Mouse (Mus musculus): ENCODE results near the gene Lman2l.

Gene Lman2l

DNA sequence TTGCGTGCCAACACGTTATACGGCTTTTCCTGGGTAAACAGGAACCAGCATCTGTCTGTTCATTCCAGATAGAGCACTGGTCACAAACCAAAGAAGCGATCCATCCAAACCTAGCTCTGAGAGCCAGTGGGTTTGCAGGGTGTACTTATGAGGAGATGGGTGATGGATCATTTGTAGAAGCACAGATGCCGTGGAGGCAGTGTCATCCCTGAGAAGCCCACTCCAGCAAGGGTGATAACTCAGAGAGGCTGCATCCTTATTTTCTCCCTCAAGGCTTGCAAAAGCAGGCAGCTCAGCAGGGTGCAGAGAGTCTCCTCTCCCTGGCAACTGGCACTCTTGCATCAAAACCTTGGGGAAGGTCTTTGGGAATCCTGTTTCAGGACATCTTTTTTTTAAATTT lies 13.1 kb upstream of the Lman2l start:
- DNase-seq (ENCODE audit: low spot score in 2 of 2) = no peak

GRCm38 (mm10) chr1:36457388-36458014 lies 12.4 kb upstream of the Lman2l start:
- no peak for DNase-seq (ENCODE audit: low spot score in 2 of 2)

DNA sequence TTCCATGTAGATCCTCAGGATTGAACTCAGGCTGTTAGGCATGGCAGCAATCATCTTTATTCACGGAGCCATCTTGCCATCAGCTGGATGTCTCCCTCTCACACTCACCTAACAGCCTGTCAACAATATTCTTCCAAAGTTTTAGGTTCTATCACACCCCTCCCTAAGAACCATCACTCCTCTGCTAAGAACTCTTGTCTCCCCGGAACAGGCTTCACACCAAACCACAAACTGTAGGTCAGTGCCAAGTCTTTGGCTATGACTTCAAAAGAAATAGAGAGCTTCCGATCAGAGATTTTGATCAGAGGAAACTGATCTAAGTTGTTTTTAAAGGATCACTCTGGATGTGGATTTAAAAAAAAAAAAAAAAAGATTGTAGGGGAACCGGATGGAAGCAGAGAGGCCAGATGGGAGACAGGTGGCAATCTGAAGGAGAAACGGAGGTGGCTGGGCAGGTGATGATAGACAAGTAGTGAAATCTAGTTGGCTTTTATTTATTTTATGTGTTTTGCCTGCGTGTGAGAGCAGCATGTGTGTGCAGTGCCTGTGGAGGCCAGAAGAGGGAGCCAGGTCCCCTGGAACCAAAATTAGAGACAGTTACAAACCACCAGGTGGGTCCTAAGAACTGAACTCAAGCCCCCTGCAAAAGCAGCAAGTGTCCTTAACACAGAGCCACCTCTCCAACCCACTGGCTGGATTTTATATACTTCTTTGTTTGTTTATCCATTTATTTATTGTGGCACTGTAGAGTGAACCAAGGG lies 9.2 kb upstream of the Lman2l start:
- DNase-seq (ENCODE audit: low spot score in 2 of 2) = no peak

DNA sequence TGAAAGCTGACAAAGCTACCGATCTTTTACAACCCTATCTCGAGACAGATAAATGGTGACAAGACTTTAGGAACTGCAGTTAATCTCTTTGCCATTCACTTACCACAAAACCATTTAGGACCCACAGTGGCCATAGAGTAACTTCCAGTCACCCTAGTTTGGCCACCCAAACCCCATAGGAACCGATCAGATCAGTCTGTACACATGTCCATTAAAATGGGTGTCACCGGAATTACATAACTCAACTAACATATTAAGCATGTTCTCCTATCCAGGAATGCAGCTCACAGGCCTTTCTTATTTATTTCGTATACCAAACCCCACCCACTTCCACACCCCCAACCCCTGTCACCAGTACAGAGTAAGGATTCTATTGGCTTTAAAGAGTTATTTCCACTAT lies 1.8 kb upstream of the Lman2l start:
- DNase-seq (ENCODE audit: low spot score in 2 of 2) = no peak

GRCm38 (mm10) chr1:36446106-36446824 lies 1.2 kb upstream of the Lman2l start:
- no peak for DNase-seq (ENCODE audit: low spot score in 2 of 2)

GRCm38 (mm10) chr1:36445508-36445907 lies 437 bp upstream of the Lman2l start:
- DNase-seq (ENCODE audit: low spot score in 2 of 2) = no peak

DNA sequence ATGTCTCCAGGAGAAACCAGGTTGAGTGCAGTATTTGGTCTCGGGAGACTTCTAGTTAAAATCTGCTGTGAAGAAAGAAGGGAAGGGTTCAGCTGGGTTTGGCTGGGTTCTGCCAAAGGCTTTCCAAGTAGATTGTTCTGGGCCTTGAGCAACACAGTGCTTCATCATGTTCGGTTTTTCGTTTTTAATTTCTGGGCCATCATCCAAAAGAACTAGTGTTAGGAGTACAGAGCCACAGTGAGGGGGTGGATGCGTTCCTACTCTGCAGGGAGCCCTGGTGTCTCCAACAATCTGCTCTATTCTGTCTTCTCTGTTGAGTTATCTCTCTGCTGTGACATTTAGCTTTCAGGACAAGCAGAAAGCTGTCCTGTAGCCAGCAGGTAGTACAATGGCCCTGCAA lies 4.0 kb downstream of the Lman2l start:
- DNase-seq (ENCODE audit: low spot score in 2 of 2) = peak in 1 of 2 experiments; percentile 22

DNA sequence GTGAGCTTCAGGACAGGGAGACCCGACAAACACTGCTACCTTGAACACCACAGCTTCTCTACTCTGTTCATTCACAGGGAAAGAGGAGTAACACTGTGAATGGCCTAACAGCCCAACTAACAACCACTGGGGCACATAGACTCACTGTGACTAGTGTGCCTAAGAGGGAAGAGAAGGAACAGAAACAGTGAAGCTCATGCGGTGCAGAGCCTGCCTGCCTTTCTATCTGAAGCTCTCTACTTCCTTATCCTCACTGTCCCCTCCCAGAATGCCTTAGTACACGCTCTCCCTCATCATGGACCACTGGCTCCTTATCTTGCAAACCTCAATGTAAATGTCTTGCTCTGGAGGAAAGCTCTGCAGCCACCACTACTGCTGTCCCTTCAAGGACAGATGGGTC lies 7.8 kb downstream of the Lman2l start:
- DNase-seq (ENCODE audit: low spot score in 2 of 2) = no peak

DNA sequence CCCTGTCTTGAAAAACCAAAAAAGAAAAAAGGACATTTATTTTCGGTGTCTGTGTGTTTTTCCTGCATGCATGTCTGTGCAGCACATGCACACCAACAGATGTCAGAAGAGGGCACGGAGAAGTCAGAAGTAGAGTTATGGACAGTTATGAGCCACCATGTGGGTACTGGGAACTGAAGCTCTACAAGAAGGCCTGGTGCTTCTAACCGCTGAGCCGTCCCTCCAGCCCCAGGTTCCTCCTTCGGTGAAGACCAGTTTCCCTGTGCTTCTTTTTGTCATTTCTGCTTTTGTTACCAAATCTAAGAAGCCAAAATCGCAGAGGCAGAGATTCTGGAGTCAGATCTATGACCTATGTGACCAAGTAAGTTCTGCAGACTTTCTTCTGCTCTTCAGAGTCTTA lies 8.6 kb downstream of the Lman2l start:
- no peak for DNase-seq (ENCODE audit: low spot score in 2 of 2)

DNA sequence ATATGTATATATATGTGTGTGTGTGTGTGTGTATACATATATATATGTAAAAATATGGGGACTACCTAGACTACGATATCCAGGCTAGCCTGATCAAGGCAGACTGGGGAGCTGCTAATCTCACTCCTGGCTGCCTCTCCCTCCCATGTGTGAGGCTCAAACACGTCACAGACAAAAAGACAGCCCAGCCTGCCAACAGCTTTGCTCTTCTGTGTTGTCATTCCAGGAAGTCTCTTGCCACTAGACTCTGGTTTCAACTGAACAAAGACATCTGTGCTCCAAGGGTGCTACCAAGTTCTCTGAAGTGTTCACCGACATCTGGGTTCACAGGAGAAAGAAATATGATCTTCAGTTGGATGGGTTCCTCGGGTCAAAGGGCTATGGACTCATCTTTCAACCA lies 10.0 kb downstream of the Lman2l start:
- no peak for DNase-seq (ENCODE audit: low spot score in 2 of 2)

- no peak for DNase-seq (ENCODE audit: low spot score in 2 of 2)
Measured at GRCm38 (mm10) chr1:36433616-36434015, 11.5 kb downstream of the Lman2l start.

DNA sequence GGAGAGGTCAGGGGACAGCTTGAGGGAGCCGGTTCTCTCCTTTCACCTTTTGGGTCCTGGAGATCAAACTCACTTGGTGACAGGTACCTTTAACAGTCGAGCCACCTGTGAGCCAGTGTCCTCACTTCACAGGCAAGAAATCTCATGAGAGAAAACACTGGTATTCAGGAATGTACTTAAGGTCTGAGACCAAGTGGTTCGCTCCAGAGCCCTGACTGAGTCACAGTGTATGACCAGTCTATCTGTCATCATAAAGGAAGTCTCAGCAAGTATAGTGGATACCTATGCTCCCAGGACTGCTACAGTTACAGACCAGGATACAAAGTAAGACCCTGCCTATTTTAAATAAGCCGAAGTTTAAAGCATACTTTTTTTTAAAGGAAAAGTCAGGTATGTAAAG lies 12.1 kb downstream of the Lman2l start:
- no peak for DNase-seq (ENCODE audit: low spot score in 2 of 2)

DNA sequence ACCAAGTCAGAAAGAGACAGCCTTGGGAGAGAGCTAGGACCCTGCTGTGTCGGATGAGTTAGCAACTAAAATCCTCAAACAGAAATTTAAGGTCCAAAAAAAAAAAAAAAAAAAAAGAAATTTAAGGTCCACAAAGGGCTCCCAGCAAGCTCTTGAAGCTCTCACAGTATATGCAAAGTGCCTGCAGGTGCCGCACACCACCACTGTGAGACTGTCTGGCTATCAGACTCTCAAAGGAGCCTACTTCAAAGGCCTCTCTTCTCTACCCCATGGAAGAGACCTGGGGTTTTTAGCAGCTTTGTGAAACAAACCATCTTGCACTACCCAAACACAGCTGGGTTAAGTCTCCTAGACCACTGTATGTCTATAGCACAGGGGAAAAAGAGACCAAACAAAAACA lies 15.6 kb downstream of the Lman2l start:
- no peak for DNase-seq (ENCODE audit: low spot score in 2 of 2)

- no peak for DNase-seq (ENCODE audit: low spot score in 2 of 2)
Measured at GRCm38 (mm10) chr1:36404531-36404930, 40.5 kb downstream of the Lman2l start.

DNA sequence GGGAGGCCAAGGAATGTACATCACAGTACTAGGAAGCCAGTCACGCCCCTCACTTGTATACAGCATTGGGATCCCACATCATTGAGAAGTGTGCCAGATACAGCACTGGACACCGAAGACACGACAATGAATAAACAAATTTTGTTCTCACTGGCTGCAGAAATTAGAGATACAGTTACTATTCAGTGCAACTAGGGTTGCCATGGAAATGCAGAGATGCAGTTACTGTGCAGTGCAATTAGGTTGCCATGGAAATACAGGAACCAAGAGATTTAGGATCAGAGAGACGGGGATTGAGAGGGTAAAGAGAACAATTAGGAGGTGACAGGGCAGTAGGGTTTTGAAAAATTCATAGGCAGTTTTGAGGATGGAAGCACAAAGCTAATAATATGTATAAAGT lies 43.6 kb downstream of the Lman2l start:
- DNase-seq (ENCODE audit: low spot score in 2 of 2) = no peak

DNA sequence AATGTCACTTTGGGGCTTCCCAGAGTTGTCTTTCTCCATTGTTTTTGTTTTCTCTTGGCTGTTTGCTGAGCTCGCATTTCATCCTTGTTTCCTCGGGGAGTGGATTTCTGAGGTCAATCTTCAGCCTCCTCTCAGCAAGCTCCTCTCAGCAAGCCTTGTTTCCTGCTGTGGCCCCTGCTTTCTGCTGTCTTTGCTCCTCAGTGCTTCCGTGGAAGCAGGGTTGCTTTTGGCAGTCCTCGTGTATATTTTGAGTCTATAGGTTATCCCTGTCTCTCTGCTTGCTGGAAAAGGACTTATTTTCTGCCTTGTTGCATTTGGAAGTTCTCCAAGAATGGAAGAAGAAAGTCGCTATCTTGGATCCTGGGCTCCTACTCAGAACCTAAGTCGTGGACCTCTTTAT lies 48.0 kb downstream of the Lman2l start:
- no peak for DNase-seq (ENCODE audit: low spot score in 2 of 2)

- DNase-seq (ENCODE audit: low spot score in 2 of 2) = no peak
Measured at GRCm38 (mm10) chr1:36379582-36379981, 65.5 kb downstream of the Lman2l start.

GRCm38 (mm10) chr1:36378880-36379279 lies 66.2 kb downstream of the Lman2l start:
- no peak for DNase-seq (ENCODE audit: low spot score in 2 of 2)

- DNase-seq (ENCODE audit: low spot score in 2 of 2) = no peak
Measured at GRCm38 (mm10) chr1:36371934-36372845, 72.9 kb downstream of the Lman2l start, which contains the start of gene Fer1l5. Gene Fer1l5, plus strand, starts transcription at chr1:36372291.

DNA sequence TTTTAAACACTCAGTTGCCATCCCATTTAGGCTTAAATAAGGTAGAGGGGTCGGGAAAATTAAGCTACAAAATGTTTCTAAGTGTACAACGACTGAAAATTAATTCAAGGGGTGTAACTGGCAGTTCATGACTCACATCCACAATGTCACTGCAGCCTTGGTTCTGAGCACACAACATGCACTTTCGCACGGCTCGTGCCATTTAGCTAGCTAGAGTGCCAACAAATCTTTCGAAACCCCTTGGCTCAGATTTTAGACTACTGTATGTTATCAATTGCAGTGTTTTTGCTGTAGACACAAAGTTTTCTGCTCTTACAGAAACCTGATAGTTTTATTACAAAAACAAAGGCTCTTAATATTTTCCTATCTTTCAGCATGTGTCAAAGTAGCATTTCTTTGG lies 74.2 kb downstream of the Lman2l start:
- no peak for DNase-seq (ENCODE audit: low spot score in 2 of 2)

All from urinary bladder, adult 18-20 months (tissue).